Mouse (Mus musculus) spleen, adult 2 months (tissue): ENCODE data around the gene Ak9.

ENCODE experiments used
- CTCF ChIP-seq: fragments of 200-500 bp; IDR thresholded peaks from 2 replicates; pipeline ENCODE4 v1.5.1; 2011; ENCODE audit warnings: mild to moderate bottlenecking, inconsistent platforms; ENCODE audit not compliant: insufficient read depth, insufficient read length, insufficient replicate concordance; ENCODE audit errors: extremely low read depth
- POLR2A ChIP-seq: fragments of 200-500 bp; IDR thresholded peaks from 2 replicates; pipeline ENCODE4 v1.6.1; 2011; ENCODE audit warnings: low read depth, low read length, inconsistent platforms

DNA sequence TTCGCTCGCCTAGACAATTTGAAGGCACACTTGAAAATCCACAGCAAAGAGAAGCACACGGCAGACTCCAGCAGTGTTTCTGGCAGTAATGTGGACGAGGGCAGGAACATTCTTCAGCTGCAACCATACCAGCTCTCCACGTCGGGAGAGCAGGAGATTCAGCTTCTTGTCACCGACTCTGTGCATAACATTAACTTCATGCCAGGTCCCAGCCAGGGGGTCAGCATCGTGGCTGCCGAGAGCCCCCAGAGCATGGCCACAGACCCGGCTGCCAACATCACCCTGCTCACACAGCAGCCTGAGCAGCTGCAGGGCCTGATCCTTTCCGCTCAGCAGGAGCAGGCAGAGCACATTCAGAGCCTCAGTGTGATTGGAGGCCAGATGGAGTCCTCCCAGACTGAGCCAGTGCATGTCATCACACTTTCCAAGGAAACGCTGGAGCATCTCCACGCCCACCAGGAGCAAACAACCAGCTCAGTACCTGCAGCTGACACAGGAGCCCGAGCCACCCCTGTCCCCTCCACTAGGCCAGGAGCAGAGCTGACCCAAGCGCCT, 160.7 kb downstream of the Ak9 start:
- TF ChIP-seq CTCF (no peak), POLR2A (no peak)
